Mouse (Mus musculus) hindbrain, embryonic 14.5 days (tissue): ENCODE measurements at regions not wholly inside any gene's neighbourhood (a gene's known extent, or its start where the extent isn't known, plus 50 kb on each side); places are given as distances from the start of the nearest gene placed in this dataset.

Experiments
- ATAC-seq: fragments of 200-750 bp; cut with Nextera tagmentation; 2 replicates; pipeline ENCODE4 v1.8.0; 2017; ENCODE audit warnings: moderate number of reproducible peaks, mild to moderate bottlenecking, moderate TSS enrichment, moderate library complexity; ENCODE audit not compliant: low FRiP score
- DNase-seq: peaks from one replicate; pipeline ENCODE4 v3.0.0-alpha.2; 2015; ENCODE audit warnings: low spot score
- H3K27ac ChIP-seq: fragments of 300-500 bp; sonication (generic); 2 replicates; pipeline ENCODE4 v1.5.1; 2014; ENCODE audit warnings: mild to moderate bottlenecking, moderate library complexity
- H3K27me3 ChIP-seq: fragments of 300-500 bp; sonication (generic); 2 replicates; pipeline ENCODE4 v1.6.1; 2014; ENCODE audit warnings: mild to moderate bottlenecking, low read length, mixed read lengths; ENCODE audit not compliant: control insufficient read depth, insufficient read depth
- H3K36me3 ChIP-seq: fragments of 300-500 bp; sonication (generic); replicated peaks from 2 replicates; pipeline ENCODE4 v1.6.1; 2014; ENCODE audit not compliant: control insufficient read depth, insufficient read depth
- H3K4me1 ChIP-seq: fragments of 300-500 bp; sonication (generic); replicated peaks from 2 replicates; pipeline ENCODE4 v1.6.1; 2014; ENCODE audit warnings: antibody characterized with exemption, low read length, mixed read lengths; ENCODE audit not compliant: control insufficient read depth, insufficient read depth
- H3K4me2 ChIP-seq: fragments of 300-500 bp; sonication (generic); replicated peaks from 2 replicates; pipeline ENCODE4 v1.6.1; 2014; ENCODE audit warnings: mild to moderate bottlenecking, moderate library complexity
- H3K4me3 ChIP-seq: fragments of 300-500 bp; sonication (generic); replicated peaks from 2 replicates; pipeline ENCODE4 v1.5.1; 2014; ENCODE audit warnings: mild to moderate bottlenecking, low read length
- H3K9ac ChIP-seq: fragments of 300-500 bp; sonication (generic); 2 replicates; pipeline ENCODE4 v1.6.1; 2014
- H3K9me3 ChIP-seq: fragments of 300-500 bp; sonication (generic); 2 replicates; pipeline ENCODE4 v1.6.1; 2016; ENCODE audit warnings: low read length; ENCODE audit not compliant: control insufficient read depth
- WGBS: fragments of 180-500 bp; shearing (Covaris S2); extraction: QIAGEN DNeasy Blood & Tissue Kit; methylation state at CpG from one replicate; pipeline ENCODE4 v1.1.7; 2014; 5-methylcytosine and 5-hydroxymethylcytosine counted together

DNA sequence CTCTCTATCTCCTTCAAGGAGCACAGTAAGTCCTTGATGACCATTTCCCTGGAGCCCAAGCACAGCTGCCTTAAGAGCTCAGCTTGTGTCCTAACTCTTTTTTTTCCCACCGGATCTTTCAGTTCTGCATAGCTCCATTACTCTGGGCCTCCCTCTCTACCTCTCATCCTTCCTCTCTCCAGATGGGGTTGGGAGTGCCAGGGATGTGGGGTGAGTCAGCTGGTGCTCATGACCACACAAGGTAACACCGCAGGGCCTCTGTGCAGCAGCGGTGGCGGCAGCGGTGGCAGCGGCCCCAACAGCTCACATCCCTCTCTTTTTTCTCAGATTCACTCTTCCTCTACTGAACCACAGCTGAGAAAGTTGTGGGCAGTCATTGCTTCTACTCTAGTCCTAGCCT, 126.6 kb upstream of the Klf4 start:
- 94% methylated on average over 6 of the region's 6 CpGs for WGBS
- DNase-seq (no peak), ATAC-seq (no peak)
- Histone ChIP-seq H3K9me3 (no peaks in the 10 kb centered on the region), H3K4me2 (no peak overlapping the region), H3K9ac (no peak overlapping the region), H3K36me3 (no peaks in the 10 kb centered on the region), H3K27me3 (no peaks in the 10 kb centered on the region), H3K27ac (no peak overlapping the region), H3K4me1 (0 out of 2 replicates have a peak, but pooled peaks cover 2% of the 10 kb centered on the region), H3K4me3 (no peak overlapping the region)

DNA sequence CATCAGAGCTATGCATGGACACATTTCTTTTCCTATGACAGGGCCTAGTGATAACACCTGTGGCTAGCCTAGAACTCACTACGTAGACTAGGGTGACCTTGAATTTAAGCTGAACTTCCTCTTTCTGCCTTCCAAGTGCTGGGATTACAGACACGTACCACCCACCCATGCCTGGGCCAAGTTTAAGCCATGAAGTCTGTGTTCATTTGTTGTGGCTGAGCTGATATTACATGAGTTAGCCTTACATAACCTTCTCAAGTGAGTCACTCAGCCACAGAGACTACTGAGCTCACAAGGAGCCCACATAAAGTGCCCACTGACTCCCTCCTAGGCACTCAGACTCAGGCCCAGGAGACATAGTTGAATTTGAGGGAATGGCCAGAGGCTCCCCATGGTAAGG, 123.1 kb upstream of the Klf4 start:
- H3K4me1 ChIP-seq = peaks cover 6% of the 10 kb centered on the region
- ATAC-seq = no peak

DNA sequence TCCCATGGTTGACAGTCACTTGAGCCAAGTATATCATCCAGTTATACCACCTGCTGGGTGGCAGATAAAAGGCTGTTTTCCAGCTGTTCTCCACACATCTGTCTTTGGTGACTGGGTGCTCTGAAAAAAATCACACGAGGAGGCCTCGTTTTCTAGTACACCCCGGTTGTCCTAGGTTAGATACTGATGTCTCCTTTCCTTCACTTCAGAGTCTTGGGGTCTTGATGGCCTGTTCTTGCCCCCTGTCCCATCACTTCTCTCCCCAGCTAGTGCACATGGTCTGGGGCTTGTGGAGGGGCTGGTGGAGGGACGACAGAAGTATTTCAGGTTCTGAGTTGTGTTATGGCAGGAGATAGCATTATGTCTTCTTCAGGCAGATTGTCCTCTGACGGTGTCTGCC, 120.4 kb upstream of the Klf4 start:
- H3K4me2 ChIP-seq = peak overlapping the region; percentile 82; the same call in 1 of the 2 replicates
- 73% methylated on average over 5 of the region's 5 CpGs for WGBS
- no peak overlapping the region for H3K4me3 ChIP-seq

More for the DNA sequence above, 123.1 kb upstream of the Klf4 start:
- Histone ChIP-seq H3K9me3 (no peaks in the 10 kb centered on the region), H3K27ac (no peak overlapping the region), H3K4me3 (no peak overlapping the region), H3K9ac (no peak overlapping the region), H3K4me2 (no peak overlapping the region), H3K36me3 (no peaks in the 10 kb centered on the region), H3K27me3 (no peaks in the 10 kb centered on the region)
- 93% methylated on average over 2 of the region's 2 CpGs for WGBS
- DNase-seq = no peak

DNA sequence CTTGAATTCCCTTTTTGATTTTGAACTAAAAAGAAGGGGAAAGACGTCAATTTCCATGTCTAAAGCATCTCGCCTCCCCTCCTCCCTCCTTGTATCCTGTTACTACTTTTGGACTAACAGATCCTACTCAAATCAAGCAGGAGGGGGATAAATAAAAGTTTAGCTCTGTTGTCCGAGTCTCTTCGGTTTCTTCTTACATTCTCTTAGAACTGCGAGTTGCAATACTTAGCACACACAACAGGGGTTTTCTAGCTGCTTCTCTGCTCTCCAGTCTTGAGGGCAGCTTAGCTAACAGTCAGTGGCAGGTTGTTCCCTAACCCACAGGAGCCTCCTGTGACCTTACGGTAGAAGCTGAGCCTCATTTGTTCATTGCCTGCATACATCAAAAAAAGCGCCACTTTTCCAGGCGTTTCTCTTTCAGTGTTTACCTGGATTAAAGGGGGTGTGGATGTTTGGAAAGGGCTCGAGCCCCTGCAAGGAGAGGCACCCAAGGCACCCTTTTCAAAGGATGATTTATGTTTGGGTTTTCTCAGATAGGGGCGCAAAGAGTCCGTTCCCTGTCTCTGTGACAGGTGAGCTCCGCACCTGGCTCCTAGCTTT, 119.6 kb upstream of the Klf4 start:
- Histone ChIP-seq H3K9me3 (no peaks in the 10 kb centered on the region), H3K4me2 (peak overlapping the region; percentile 82), H3K9ac (peak overlapping the region; percentile 72), H3K4me3 (peak overlapping the region; percentile 44), H3K27ac (peak overlapping the region; percentile 81), H3K4me1 (peaks cover 11% of the 10 kb centered on the region), H3K27me3 (no peaks in the 10 kb centered on the region), H3K36me3 (no peaks in the 10 kb centered on the region)
- no peak for ATAC-seq
- WGBS = 12% methylated on average over 11 of the region's 12 CpGs
- peak; percentile 52 for DNase-seq

More for the DNA sequence above, 120.4 kb upstream of the Klf4 start:
- no peak for DNase-seq
- no peaks in the 10 kb centered on the region for H3K27me3 ChIP-seq
- H3K9ac ChIP-seq = no peak overlapping the region
- H3K4me1 ChIP-seq = peaks cover 11% of the 10 kb centered on the region
- ATAC-seq = no peak
- H3K36me3 ChIP-seq = no peaks in the 10 kb centered on the region
- H3K9me3 ChIP-seq = no peaks in the 10 kb centered on the region
- H3K27ac ChIP-seq = no peak overlapping the region

DNA sequence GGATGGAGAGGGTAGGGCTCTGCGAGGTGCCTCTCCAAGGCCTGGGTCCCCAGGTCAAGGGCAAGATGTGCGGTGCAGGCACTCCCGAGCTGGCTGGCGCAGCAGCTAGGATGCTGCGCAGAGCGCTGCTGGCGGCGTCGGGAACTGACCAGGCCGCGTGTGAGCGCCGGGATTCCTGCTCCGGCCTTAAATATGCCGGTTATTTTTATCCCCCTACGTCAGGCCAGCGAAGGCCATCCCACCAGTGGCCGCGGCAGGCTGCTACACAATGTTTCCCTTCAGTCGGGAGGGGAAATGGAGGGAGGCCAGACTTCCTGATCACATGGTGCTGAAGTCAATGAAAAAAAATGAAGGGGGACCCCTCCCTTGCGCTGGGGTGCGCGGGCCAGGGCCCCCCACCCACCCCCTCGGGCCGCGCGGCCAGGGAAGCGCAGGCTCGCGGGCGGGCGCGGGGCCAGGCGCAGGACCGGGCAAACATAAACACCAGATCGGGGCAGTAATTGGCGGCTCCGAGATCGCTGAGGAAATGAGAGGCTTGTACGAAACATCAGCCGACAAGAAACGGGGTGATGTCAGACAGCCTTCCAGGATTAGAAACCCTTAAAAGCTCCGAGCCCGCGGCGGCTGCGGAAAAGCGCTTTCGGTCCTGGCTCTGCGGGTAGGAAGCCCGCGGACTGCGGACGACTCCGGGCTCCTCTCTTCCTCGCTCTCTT, 118.9 kb upstream of the Klf4 start:
- Histone ChIP-seq H3K9me3 (no peaks in the 10 kb centered on the region), H3K36me3 (no peaks in the 10 kb centered on the region), H3K27ac (peak overlapping the region; percentile 81), H3K4me2 (peak overlapping the region; percentile 82), H3K4me3 (peak overlapping the region; percentile 44), H3K4me1 (peaks cover 11% of the 10 kb centered on the region), H3K9ac (peak overlapping the region; percentile 72), H3K27me3 (no peaks in the 10 kb centered on the region)
- under 1% methylated on average over 56 of the region's 56 CpGs for WGBS
- DNase-seq (peak; percentile 79), ATAC-seq (peak; percentile 91)

DNA sequence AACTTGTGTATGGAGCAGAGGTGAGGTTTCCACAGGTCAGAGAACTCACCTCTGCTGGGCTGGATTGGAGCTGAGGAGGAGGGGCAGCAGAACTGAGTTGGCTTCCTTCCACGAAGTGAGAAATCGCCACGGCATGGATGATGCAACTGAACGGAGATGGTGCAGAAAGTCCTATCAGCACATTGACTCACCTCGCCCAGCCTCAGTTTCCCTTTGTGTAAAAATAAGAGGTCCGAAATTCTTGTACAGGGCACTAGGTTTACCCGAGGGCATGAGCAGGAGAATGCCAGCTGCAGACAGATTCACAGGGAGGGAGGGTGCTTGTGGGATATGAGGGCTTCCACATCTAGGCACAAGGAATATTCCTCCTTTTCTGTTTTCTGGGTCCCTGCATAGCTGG, 117.9 kb upstream of the Klf4 start:
- H3K9ac ChIP-seq = no peak overlapping the region
- H3K27ac ChIP-seq = no peak overlapping the region
- 61% methylated on average over 7 of the region's 7 CpGs for WGBS
- H3K9me3 ChIP-seq = no peaks in the 10 kb centered on the region
- 0 out of 2 replicates have a peak overlapping the region, but pooled peaks have one; percentile 82 for H3K4me2 ChIP-seq
- H3K27me3 ChIP-seq = no peaks in the 10 kb centered on the region
- no peak overlapping the region for H3K4me3 ChIP-seq
- H3K4me1 ChIP-seq = peaks cover 11% of the 10 kb centered on the region
- ATAC-seq = no peak
- no peak for DNase-seq
- no peaks in the 10 kb centered on the region for H3K36me3 ChIP-seq

DNA sequence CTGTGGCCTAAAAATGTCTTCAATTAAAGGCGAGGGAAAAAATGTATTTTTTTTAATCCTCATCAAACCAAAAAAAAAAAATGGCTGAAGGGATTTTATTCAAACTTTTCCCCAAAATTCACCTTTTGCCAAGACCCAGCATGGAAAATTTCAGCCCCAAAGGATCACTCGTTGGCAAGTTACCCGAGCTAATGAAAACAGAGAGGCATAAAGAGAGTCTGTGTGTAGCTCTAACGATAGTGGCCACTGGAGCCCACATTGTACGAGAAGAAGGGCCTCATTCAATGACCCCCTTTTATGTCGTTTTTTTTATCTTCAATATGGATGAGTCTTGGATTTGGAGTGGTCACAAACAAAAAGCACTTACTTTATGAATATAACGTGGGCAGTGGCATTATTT, 116.1 kb upstream of the Klf4 start:
- H3K27ac ChIP-seq = no peak overlapping the region
- no peak for DNase-seq
- no peak for ATAC-seq
- H3K27me3 ChIP-seq = no peaks in the 10 kb centered on the region
- H3K9me3 ChIP-seq = no peaks in the 10 kb centered on the region
- no peak overlapping the region for H3K4me3 ChIP-seq
- H3K4me1 ChIP-seq = peaks cover 11% of the 10 kb centered on the region
- WGBS = 42% methylated on average over 7 of the region's 7 CpGs
- H3K4me2 ChIP-seq = no peak overlapping the region
- no peaks in the 10 kb centered on the region for H3K36me3 ChIP-seq
- H3K9ac ChIP-seq = no peak overlapping the region

DNA sequence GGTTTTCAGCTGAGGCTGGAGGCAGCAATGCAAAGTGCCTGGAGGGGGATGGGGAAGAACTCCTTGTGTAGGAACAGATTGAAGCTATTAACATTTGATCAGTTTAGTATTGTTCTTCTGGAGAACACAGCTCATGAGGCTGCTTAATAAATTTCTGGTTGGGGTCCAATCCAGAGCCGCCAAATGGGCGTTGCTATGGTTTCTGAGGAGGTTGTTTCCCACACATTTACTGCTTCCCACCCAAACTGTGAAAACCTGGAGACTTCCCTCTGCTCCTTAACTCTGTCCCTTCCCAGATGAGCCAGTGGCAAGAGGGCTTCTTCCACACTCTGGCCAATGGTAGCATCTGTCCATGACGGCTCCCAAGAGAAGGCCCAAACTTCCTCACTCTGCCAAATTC, 113.2 kb upstream of the Klf4 start:
- ATAC-seq (no peak), DNase-seq (no peak)
- H3K27me3 ChIP-seq = no peaks in the 10 kb centered on the region
- H3K9ac ChIP-seq = no peak overlapping the region
- H3K9me3 ChIP-seq = no peaks in the 10 kb centered on the region
- peaks cover 6% of the 10 kb centered on the region for H3K4me1 ChIP-seq
- H3K4me2 ChIP-seq = no peak overlapping the region
- H3K27ac ChIP-seq = no peak overlapping the region
- no peak overlapping the region for H3K4me3 ChIP-seq
- 72% methylated on average over 3 of the region's 3 CpGs for WGBS
- no peaks in the 10 kb centered on the region for H3K36me3 ChIP-seq

DNA sequence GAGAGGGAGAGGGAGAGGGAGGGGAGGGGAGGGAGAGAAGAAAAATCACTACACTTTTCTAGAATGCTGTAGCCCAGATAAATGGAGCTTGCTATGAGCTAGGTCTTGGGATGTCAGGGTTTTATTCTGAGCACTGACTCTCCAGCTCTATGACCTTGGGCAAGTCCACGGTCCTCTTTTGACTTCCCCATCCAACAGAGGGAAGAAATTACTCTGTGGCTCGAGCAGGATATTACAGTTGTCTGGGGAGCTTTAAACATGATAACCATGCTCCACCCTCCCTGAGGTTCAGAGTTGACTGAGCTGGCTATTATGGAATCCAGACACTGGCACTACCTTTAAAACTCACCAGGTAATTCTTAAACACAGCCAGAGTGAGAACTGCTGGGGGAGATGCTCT, 112.6 kb upstream of the Klf4 start:
- H3K4me2 ChIP-seq = no peak overlapping the region
- no peaks in the 10 kb centered on the region for H3K36me3 ChIP-seq
- 84% methylated on average over 2 of the region's 2 CpGs for WGBS
- no peak overlapping the region for H3K9ac ChIP-seq
- H3K4me1 ChIP-seq = 0 out of 2 replicates have a peak, but pooled peaks cover under 1% of the 10 kb centered on the region
- DNase-seq = no peak
- H3K4me3 ChIP-seq = no peak overlapping the region
- H3K9me3 ChIP-seq = no peaks in the 10 kb centered on the region
- H3K27me3 ChIP-seq = no peaks in the 10 kb centered on the region
- H3K27ac ChIP-seq = no peak overlapping the region
- no peak for ATAC-seq
